Mouse (Mus musculus) lung, postnatal 0 days (tissue): ENCODE results near the gene Gm17662.

Experiments used
- CTCF ChIP-seq: IDR thresholded peaks from 2 replicates; pipeline ENCODE4 v1.5.1; 2016; ENCODE audit warnings: antibody characterized with exemption, mild to moderate bottlenecking
- EP300 ChIP-seq: IDR thresholded peaks from 2 replicates; pipeline ENCODE4 v1.6.1; 2016; ENCODE audit warnings: antibody characterized with exemption, mild to moderate bottlenecking, control low read depth

DNA sequence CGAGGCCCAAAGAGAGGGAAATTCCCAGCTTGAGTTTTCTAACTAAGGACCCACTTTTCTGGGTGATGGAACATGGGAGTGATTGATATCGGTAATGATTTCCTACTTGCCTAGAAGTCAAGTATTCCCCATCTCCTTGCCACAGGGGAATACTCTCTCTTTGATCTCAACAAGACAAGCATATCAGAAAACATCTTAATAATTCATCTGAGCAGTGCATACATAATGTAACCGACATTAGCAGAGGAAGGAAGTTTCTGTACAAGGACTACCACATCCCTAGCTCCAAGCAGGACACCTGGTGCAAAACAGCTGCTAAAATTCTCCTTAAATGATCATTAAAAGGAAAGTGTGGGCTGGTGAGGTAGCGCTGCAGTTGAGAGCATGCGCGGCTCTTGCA lies 47.9 kb downstream of the Gm17662 start:
- no peak for TF ChIP-seq CTCF
- TF ChIP-seq EP300 = no peak
